Mouse (Mus musculus) monocyte, adult 5-6 weeks (primary cell): ENCODE results near the gene Bcor. TPM values are rescaled to one million over a fixed set of nuclear protein-coding genes. Genes with fewer than 3 reads are reported as not detected.

Source experiments
- ATAC-seq: fragments of 153-309, 156-312 bp; replicated peaks from 2 replicates; pipeline ENCODE4 v1.8.0; 2017; ENCODE audit warnings: mild to moderate bottlenecking; ENCODE audit not compliant: low TSS enrichment, insufficient number of reproducible peaks, severe bottlenecking, poor library complexity, low FRiP score
- total RNA-seq: library from RNA; stranded (forward); fragments of 200-1000, 200-491, 200-594 nt; gene quantifications from 3 replicates; pipeline ENCODE4 v1.2.3, GENCODE M21; 2017

The Bcor gene
- total RNA-seq, 1 experiment from 2014 or later: 26.0 TPM

- ATAC-seq: no peak
These were observed 112.8 kb downstream of the Bcor start for GRCm38 (mm10) chrX:12047223-12047911.

- ATAC-seq: no peak
These were observed 113.5 kb downstream of the Bcor start for GRCm38 (mm10) chrX:12046676-12047075.

GRCm38 (mm10) chrX:12043352-12043751 lies 116.8 kb downstream of the Bcor start:
- ATAC-seq: no peak

- no peak for ATAC-seq
These were observed 118.7 kb downstream of the Bcor start for GRCm38 (mm10) chrX:12041453-12041852.

GRCm38 (mm10) chrX:12014726-12015464 lies 145.3 kb downstream of the Bcor start:
- ATAC-seq: peak; percentile 88

- ATAC-seq: no peak
These were observed 149.5 kb downstream of the Bcor start for GRCm38 (mm10) chrX:12010660-12011059.

GRCm38 (mm10) chrX:12009046-12009445 lies 151.1 kb downstream of the Bcor start:
- ATAC-seq: no peak

- ATAC-seq: no peak
These were observed 152.2 kb downstream of the Bcor start for GRCm38 (mm10) chrX:12007832-12008540.

GRCm38 (mm10) chrX:12006882-12007753 lies 153.0 kb downstream of the Bcor start:
- 0 out of 2 replicates have a peak, but pooled peaks have one; percentile 9 for ATAC-seq

- 0 out of 2 replicates have a peak, but pooled peaks have one; percentile 14 for ATAC-seq
These were observed 153.9 kb downstream of the Bcor start for GRCm38 (mm10) chrX:12006031-12006881.

GRCm38 (mm10) chrX:12005181-12006030 lies 154.7 kb downstream of the Bcor start:
- peak; percentile 44 for ATAC-seq

- ATAC-seq: no peak
These were observed 155.7 kb downstream of the Bcor start for GRCm38 (mm10) chrX:12004416-12004815.

- ATAC-seq: no peak
These were observed 156.2 kb downstream of the Bcor start for GRCm38 (mm10) chrX:12003947-12004346.

GRCm38 (mm10) chrX:12003539-12003938 lies 156.6 kb downstream of the Bcor start:
- no peak for ATAC-seq

GRCm38 (mm10) chrX:12003106-12003505 lies 157.0 kb downstream of the Bcor start:
- no peak for ATAC-seq

GRCm38 (mm10) chrX:12002596-12002995 lies 157.6 kb downstream of the Bcor start:
- ATAC-seq: no peak

GRCm38 (mm10) chrX:12001969-12002368 lies 158.2 kb downstream of the Bcor start:
- ATAC-seq: no peak
